Comparison of ENCODE assay signal across 8 mouse cellular contexts in the genomic region with DNA sequence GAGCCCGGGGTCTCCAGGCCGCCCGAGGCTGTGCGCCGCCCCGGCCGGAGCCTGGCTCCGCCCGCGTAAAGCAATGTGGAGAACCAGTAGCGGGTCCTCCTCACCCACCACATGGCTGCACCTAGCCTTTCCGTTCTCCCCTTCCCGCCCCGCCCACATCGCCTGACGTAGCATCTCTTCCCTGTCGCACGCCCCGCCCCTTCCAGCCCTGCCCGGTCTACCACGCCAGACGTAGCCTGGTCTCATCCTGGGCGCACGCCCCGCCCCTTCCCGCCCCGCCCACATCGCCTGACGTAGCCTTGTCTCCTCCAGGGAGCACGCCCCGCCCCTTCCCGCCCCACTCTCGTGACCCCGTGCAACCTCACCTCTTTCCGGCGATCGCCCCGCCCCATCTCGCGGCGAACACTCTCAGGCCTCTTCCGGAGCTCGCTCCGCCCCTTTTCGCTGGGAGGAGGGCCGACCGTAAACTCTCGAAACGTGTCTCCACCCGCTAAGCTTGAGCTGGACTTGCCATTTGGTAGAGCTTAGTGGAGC. TPM values are rescaled to one million over a fixed set of nuclear protein-coding genes. Genes with fewer than 3 reads are reported as not detected.
A peak's percentile ranks its signal among the peaks of the same experiment; 100 is the strongest.
DNase-seq lines count a peak whose midpoint lies in the region; ATAC-seq lines count a peak whose summit lies in the region.

A gene (plus strand): TSS at position 439 of the 534 bp plus-strand sequence.

- peak within 1 kb of the TSS; percentile 88 for H3K27ac ChIP-seq in hindbrain, embryonic 16.5 days (ENCODE audit: low read depth, low read length)
- peak within 1 kb of the TSS; percentile 75 for H3K27ac ChIP-seq in macrophage

- peak within 1 kb of the TSS; percentile 97 for H3K4me3 ChIP-seq in hindbrain, embryonic 16.5 days (ENCODE audit: low read length)
- peak within 1 kb of the TSS; percentile 70 for H3K4me3 ChIP-seq in macrophage (ENCODE audit: inconsistent target)

- peak; percentile 99 for DNase-seq in WW6 (ENCODE audit: low read depth, low spot score)
- peak; percentile 83 to 97 for DNase-seq in cerebellum, postnatal 4 days (ENCODE audit: low spot score in 2 of 2)
- DNase-seq in gastrocnemius, adult 18-20 months (ENCODE audit: low spot score): peak; percentile 97
- DNase-seq in left cerebral cortex, adult 18-20 months (ENCODE audit: low spot score in 2 of 2): peak; percentile 95 to 98
- DNase-seq in right cerebral cortex, adult 18-20 months: peak; percentile 98
- DNase-seq in urinary bladder, postnatal 10 days (ENCODE audit: low spot score): peak; percentile 89

- H3K4me2 ChIP-seq in hindbrain, embryonic 16.5 days (ENCODE audit: low read length): peak within 1 kb of the TSS; percentile 97

- H3K36me3 ChIP-seq in hindbrain, embryonic 16.5 days (ENCODE audit: control insufficient read depth, insufficient read depth, low read length): no peaks in the 10 kb centered on the region
- H3K36me3 ChIP-seq in macrophage (ENCODE audit: inconsistent target): no peaks in the 10 kb centered on the region

- H3K79me2 ChIP-seq in macrophage (ENCODE audit: inconsistent target): peaks cover 39% of the 10 kb centered on the region

- H3K27me3 ChIP-seq in hindbrain, embryonic 16.5 days (replicated peaks; ENCODE audit: control insufficient read depth, insufficient read depth, low read length): no peaks in the 10 kb centered on the region

- peak within 1 kb of the TSS; percentile 79 for H3K9ac ChIP-seq in hindbrain, embryonic 16.5 days (ENCODE audit: low read depth, low read length)

- under 1% methylated on average over 39 of the region's 50 CpGs for WGBS in hindbrain, embryonic 16.5 days
- WGBS in macrophage (ENCODE audit: missing documents): under 1% methylated on average over 27 of the region's 50 CpGs

- ATAC-seq in hindbrain, embryonic 16.5 days: peak; percentile 97

- no peaks in the 10 kb centered on the region for H3K9me3 ChIP-seq in hindbrain, embryonic 16.5 days (ENCODE audit: control insufficient read depth, low read length)

- H3K4me1 ChIP-seq in hindbrain, embryonic 16.5 days (ENCODE audit: control insufficient read depth, insufficient read depth, low read depth, low read length): peaks cover 13% of the 10 kb centered on the region

RNA-seq across cellular contexts. Expression of the gene that starts here (rescaled TPM):
- 10 to 100 TPM in 1 of 2 experiments, 1 to 10 TPM in 1; 8.2 to 11.0 TPM for total RNA-seq in gastrocnemius, adult 18-20 months (2021)
- polyA plus RNA-seq in hindbrain, embryonic 16.5 days (2015; fragmentation: Nextera tagmentation; extraction: Ambion mirVana): 27.5 and 29.5 TPM in 2 replicates
- total RNA-seq in left cerebral cortex, adult 18-20 months (2021): 10 to 100 TPM; 24.0 to 32.8 TPM
- total RNA-seq in macrophage (2018; cell fraction: chromatin; rRNA removed): 100 to 1,000 TPM in 13 of 26 experiments, 10 to 100 TPM in 13; 51.1 to 135 (median 101) TPM
- total RNA-seq in macrophage (2018; cell fraction: cytosol; rRNA removed): 10 to 100 TPM; 10.6 to 27.8 (median 19.0) TPM
- 10 to 100 TPM; 25.0 to 90.7 (median 45.3) TPM for total RNA-seq in macrophage (2018; cell fraction: nucleus; rRNA removed)
- 9.6 to 19.8 TPM (median 14.8 TPM) in 3 replicates for polyA plus RNA-seq in macrophage (2018)

Comparison
In these comparisons a context has a peak if more than half of its experiments do, and no peak if none do; other contexts are left out.
1. Peak in every context shown above with its lines: DNase-seq, ATAC-seq, H3K4me3 ChIP-seq and H3K27ac ChIP-seq.